Mouse (Mus musculus): ENCODE results near the gene Agpat1.

DNA sequence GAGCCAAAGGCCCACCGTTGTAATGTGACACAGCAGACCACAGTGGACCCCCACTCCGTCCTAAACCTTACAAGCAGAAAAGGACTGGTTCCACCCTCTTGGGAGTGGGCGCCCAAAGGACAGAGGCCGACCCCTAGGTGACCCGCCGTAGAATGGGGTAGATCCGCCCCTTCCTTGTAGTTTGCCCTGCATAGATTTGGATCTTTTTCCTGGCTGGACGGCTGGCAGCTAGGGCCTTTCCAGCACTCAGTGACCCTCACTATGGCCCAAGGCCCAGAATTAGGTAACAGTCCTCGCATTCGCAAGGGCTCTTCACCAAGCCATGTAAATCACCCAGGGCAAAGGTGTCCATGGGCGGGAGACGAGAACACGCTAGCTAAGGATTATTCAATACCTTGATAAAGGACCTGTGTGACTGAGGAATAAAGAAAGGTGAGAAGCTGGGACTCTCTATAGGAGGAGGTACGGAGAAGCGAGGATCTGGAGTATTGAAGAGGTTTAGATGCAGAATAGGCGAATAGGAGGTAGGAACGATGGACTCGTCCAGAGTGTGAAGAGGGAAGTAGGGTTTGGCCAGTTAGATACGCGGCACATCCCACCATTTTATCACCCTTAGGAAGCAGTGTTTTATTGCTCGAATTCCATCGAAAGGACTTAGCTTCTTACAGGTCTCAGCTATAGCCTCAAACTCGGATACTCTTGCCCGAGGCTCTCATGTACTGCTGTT is 612 bp downstream of the Agpat1 start:
- TF ChIP-seq CTCF (IDR thresholded peaks at IDR 0.05; ENCODE audit: low read depth) (no peak), EP300 (IDR thresholded peaks at IDR 0.05; ENCODE audit: low read depth) (no peak)
